Mouse (Mus musculus): Measurements from ENCODE around the gene Frmpd1. TPM values are rescaled to one million over a fixed set of nuclear protein-coding genes. Genes with fewer than 3 reads are reported as not detected.

Frmpd1 gene
- polyA plus RNA-seq, 2 experiments from 2014 or later, result not detected

DNA sequence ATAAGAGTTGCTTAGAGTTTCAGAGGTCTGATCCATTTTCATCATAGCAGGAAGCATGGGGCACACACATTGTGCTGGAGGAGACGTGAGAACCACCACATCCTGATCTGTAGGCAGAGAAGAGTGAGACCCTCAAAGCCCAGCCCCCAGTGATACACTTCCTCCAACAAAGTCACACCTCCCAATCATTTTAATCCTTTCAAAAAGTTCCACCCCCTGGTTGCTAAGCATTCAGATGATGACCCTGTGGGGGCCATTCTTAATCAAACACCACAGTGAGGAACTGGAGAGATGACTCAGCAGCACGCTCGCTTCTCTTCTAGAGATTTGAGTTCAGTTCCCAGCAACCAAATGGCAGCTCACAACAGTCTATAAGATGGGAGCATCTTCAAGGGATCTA lies 147.8 kb downstream of the Frmpd1 start:
- ATAC-seq, result no peak

Other genes with a start within 250 kb of the Frmpd1 start
- gene Grhpr, start 203.5 kb upstream of the Frmpd1 start, polyA plus RNA-seq (2017; shearing (Covaris generic)), result 10 to 100 TPM; 21.8 to 28.4 TPM
- gene Zbtb5, start 172.5 kb upstream of the Frmpd1 start, polyA plus RNA-seq (2017; shearing (Covaris generic)), result 1 to 10 TPM; 8.4 to 9.5 TPM
- gene Polr1e, start 166.3 kb upstream of the Frmpd1 start, polyA plus RNA-seq (2017; shearing (Covaris generic)), result 10 to 100 TPM; 31.1 to 36.6 TPM
- gene Fbxo10, start 100.3 kb upstream of the Frmpd1 start, polyA plus RNA-seq (2017; shearing (Covaris generic)), result 1 to 10 TPM in 1 of 2 experiments, under 1 TPM in 1; 0.43 to 1.3 TPM
- gene Tomm5, start 76.8 kb upstream of the Frmpd1 start, polyA plus RNA-seq (2017; shearing (Covaris generic)), result 100 to 1,000 TPM; 125 to 132 TPM
- gene Trmt10b, start 112.3 kb downstream of the Frmpd1 start, polyA plus RNA-seq (2017; shearing (Covaris generic)), result 10 to 100 TPM; 21.2 to 22.1 TPM
- 1 to 10 TPM; 1.5 to 2.7 TPM for gene Dcaf10, start 157.2 kb downstream of the Frmpd1 start, polyA plus RNA-seq (2017; shearing (Covaris generic))
- gene Exosc3, start 157.9 kb downstream of the Frmpd1 start, polyA plus RNA-seq (2017; shearing (Covaris generic)), result 10 to 100 TPM; 30.8 to 38.4 TPM
- 10 to 100 TPM; 41.0 to 66.6 TPM for gene Slc25a51, start 223.9 kb downstream of the Frmpd1 start, polyA plus RNA-seq (2017; shearing (Covaris generic))

Measured in CD4-positive, CD25-positive, alpha-beta regulatory T cell, adult 4 months (primary cell).